Mouse (Mus musculus) stomach, postnatal 0 days (tissue): Measurements from ENCODE around the gene Brsk1. TPM values are rescaled to one million over a fixed set of nuclear protein-coding genes. Genes with fewer than 3 reads are reported as not detected.

Source experiments
- ATAC-seq: fragments of 200-750 bp; cut with Nextera tagmentation; 2 replicates; pipeline ENCODE4 v1.8.0; 2017; ENCODE audit not compliant: low FRiP score, low TSS enrichment
- DNase-seq: peaks from one replicate; pipeline ENCODE4 v3.0.0-alpha.2; 2016; ENCODE audit warnings: low spot score
- H3K27ac ChIP-seq: fragments of 300-500 bp; sonication (generic); replicated peaks from 2 replicates; pipeline ENCODE4 v1.5.1; 2014; ENCODE audit warnings: mild to moderate bottlenecking, control low read depth
- H3K27me3 ChIP-seq: fragments of 300-500 bp; sonication (generic); 2 replicates; pipeline ENCODE4 v1.6.1; 2014; ENCODE audit warnings: low read length; ENCODE audit not compliant: control insufficient read depth, insufficient read depth
- H3K36me3 ChIP-seq: fragments of 300-500 bp; sonication (generic); 2 replicates; pipeline ENCODE4 v1.6.1; 2014; ENCODE audit warnings: low read length, mixed read lengths; ENCODE audit not compliant: control insufficient read depth, insufficient read depth
- H3K4me1 ChIP-seq: fragments of 300-500 bp; sonication (generic); replicated peaks from 2 replicates; pipeline ENCODE4 v1.6.1; 2014; ENCODE audit warnings: antibody characterized with exemption; ENCODE audit not compliant: control insufficient read depth, insufficient read depth
- H3K4me2 ChIP-seq: fragments of 300-500 bp; sonication (generic); replicated peaks from 2 replicates; pipeline ENCODE4 v1.6.1; 2014; ENCODE audit warnings: low read depth, mild to moderate bottlenecking, control low read depth, moderate library complexity
- H3K4me3 ChIP-seq: fragments of 300-500 bp; sonication (generic); 2 replicates; pipeline ENCODE4 v1.5.1; 2014; ENCODE audit warnings: low read depth, low read length, control low read depth
- H3K9ac ChIP-seq: fragments of 300-500 bp; sonication (generic); 2 replicates; pipeline ENCODE4 v1.6.1; 2014; ENCODE audit warnings: mild to moderate bottlenecking, low read length, control low read depth, mixed read lengths
- H3K9me3 ChIP-seq: fragments of 300-500 bp; sonication (generic); 2 replicates; pipeline ENCODE4 v1.6.1; 2016; ENCODE audit warnings: low read length; ENCODE audit not compliant: control insufficient read depth
- CTCF ChIP-seq: IDR thresholded peaks from 2 replicates; pipeline ENCODE4 v1.5.1; 2016; ENCODE audit warnings: antibody characterized with exemption, low read depth, mild to moderate bottlenecking, moderate library complexity
- EP300 ChIP-seq: optimal IDR thresholded peaks from 2 replicates; pipeline ENCODE3; 2016; ENCODE audit warnings: antibody characterized with exemption
- WGBS: fragments of 180-500 bp; shearing (Covaris S2); extraction: QIAGEN DNeasy Blood & Tissue Kit; methylation state at CpG from one replicate; pipeline ENCODE4 v1.1.7; 2014; 5-methylcytosine and 5-hydroxymethylcytosine counted together
- polyA plus RNA-seq: library from polyadenylated mRNA; unstranded; fragments of >200 nt; fragmentation: Nextera tagmentation; extraction: Ambion mirVana; gene quantifications from 2 replicates; pipeline ENCODE4 v1.2.1, GENCODE M21; 2015

Gene Brsk1
- 0.36 and 0.42 TPM in 2 replicates for polyA plus RNA-seq

DNA sequence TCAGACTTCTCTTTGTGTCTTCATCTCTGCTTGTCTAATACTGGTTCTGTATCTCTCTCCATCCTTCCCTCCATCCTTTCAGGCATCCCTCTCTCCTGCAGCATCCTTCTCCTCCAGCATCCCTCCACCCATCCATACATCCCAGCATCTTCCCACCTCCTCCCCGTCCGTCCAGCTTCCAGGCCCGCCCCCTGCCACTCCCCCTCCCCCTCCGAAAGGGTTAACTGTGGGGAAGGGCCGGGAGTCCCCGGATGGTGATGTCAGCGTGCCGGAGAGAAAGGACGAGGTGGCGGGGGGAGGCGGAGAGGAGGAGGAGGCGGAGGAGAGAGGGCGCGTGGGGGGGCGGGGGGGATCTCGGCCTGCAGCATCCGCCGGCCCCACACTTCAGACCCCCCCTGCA lies at the start of gene Brsk1:
Gene Brsk1, plus strand, starts transcription at position 218 of the 400 bp plus-strand sequence.
- Histone ChIP-seq H3K4me2 (peak within 1 kb of the TSS; percentile 91), H3K27ac (peak within 1 kb of the TSS; percentile 88), H3K36me3 (peaks cover 3% of the 10 kb centered on the region; the same call in 1 of the 2 replicates), H3K9ac (peak within 1 kb of the TSS; percentile 91), H3K27me3 (no peaks in the 10 kb centered on the region), H3K4me1 (no peaks in the 10 kb centered on the region), H3K4me3 (peak within 1 kb of the TSS; percentile 70), H3K9me3 (no peaks in the 10 kb centered on the region)
- DNase-seq (peak; percentile 74), ATAC-seq (peak; percentile 58; the same call in 1 of the 2 replicates)
- TF ChIP-seq EP300 (no peak), CTCF (no peak)
- 0% methylated on average over 5 of the region's 18 CpGs for WGBS

DNA sequence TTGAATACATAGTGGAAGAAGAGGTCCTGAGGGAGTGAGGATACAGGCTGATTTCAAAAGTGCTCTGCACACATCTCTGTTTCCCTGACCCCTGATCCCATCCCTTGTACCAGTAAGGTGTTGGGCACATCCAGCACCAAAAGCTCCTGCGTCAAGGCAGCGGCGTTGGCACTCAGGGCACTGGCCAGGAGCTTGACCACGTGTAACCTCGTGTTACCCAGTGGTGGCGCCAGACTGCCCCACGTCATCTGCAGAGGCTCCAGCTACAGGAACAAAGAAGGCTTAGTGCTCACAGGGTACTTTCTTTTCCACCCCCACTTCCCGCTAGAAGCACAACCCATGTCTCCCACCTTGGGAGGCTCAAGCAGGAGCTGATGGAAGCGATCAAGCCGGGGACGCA lies 49.2 kb upstream of the Brsk1 start:
- H3K27me3 ChIP-seq, result no peaks in the 10 kb centered on the region
- H3K4me3 ChIP-seq, result no peak overlapping the region
- 78% methylated on average over 11 of the region's 11 CpGs for WGBS
- no peak overlapping the region for H3K4me2 ChIP-seq
- no peak overlapping the region for H3K9ac ChIP-seq
- TF ChIP-seq EP300, result no peak
- TF ChIP-seq CTCF, result peak; percentile 18; the same call in 1 of the 2 replicates
- H3K27ac ChIP-seq, result no peak overlapping the region
- H3K36me3 ChIP-seq, result peaks cover 32% of the 10 kb centered on the region
- 0 out of 2 replicates have a peak, but pooled peaks have one; percentile 10 for ATAC-seq
- DNase-seq, result no peak
- H3K9me3 ChIP-seq, result no peaks in the 10 kb centered on the region
- no peaks in the 10 kb centered on the region for H3K4me1 ChIP-seq

DNA sequence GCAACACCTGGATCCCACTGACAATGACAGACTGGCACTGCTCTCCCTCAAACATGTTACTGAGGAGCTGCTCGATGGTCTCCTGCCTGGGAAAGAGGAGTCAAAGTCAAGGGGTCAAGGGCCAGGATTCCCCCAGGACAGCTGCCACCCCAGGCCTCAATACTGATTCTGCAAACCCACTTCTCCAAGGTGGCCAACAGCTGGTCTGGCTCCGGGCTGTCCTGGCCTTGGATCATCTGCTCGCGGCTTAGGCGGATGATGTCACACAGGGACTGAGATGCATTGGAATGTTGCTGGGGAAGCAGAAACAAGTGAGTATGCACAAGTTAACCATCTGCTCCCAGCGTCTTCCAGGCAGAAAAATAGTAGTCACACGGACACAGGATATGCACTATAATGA lies 48.4 kb upstream of the Brsk1 start:
- Histone ChIP-seq H3K4me3 (no peak overlapping the region), H3K9ac (no peak overlapping the region), H3K36me3 (peaks cover 35% of the 10 kb centered on the region), H3K4me2 (no peak overlapping the region), H3K4me1 (no peaks in the 10 kb centered on the region), H3K9me3 (no peaks in the 10 kb centered on the region), H3K27ac (no peak overlapping the region), H3K27me3 (no peaks in the 10 kb centered on the region)
- ATAC-seq, result no peak
- TF ChIP-seq CTCF, result no peak
- no peak for TF ChIP-seq EP300
- no peak for DNase-seq
- 63% methylated on average over 7 of the region's 7 CpGs for WGBS

DNA sequence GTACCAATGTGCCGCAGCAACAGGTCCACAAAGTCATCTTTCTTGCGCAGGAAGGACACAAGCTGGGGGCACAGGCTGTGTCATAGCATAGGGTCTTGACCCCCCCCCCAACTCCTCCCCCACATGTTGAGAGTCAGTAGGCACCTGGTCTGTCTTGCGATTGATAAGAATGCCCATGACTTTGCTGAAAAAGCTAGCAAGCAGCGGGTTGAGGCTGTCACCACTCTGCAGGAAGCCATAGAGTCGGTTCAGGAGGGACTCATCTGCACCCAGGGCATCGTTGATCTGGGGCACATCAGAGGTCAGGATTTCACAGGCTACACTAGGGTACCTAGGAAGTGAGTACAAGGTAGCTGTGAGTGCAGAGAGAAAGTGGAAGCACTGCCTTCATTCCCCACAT lies 47.2 kb upstream of the Brsk1 start:
- Histone ChIP-seq H3K27ac (no peak overlapping the region), H3K27me3 (no peaks in the 10 kb centered on the region), H3K9me3 (no peaks in the 10 kb centered on the region), H3K4me1 (no peaks in the 10 kb centered on the region), H3K9ac (no peak overlapping the region), H3K36me3 (peaks cover 35% of the 10 kb centered on the region), H3K4me2 (no peak overlapping the region), H3K4me3 (no peak overlapping the region)
- WGBS, result 96% methylated on average over 6 of the region's 6 CpGs
- ATAC-seq (no peak), DNase-seq (no peak)
- TF ChIP-seq CTCF (no peak), EP300 (no peak)

DNA sequence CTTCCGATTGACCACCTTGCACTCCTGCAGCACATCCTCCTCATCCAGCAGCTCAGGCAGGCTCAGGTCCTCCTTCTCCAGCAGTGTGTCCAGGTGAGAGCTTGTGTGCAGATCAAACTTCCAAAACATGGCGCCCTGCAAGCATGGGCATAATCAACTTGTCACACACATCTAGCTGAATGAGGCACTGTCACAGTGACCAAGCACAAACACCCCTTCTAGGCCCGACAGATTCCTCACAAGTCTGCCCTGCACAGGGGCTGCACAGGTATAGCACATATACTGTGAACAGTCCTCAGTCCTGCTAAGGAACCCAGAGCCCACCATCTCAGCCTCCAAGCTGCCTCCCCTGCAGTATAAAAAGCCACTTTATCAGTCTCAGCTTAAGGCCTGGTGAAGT lies 43.6 kb upstream of the Brsk1 start:
- peaks cover 15% of the 10 kb centered on the region; the same call in 1 of the 2 replicates for H3K36me3 ChIP-seq
- no peaks in the 10 kb centered on the region for H3K9me3 ChIP-seq
- no peaks in the 10 kb centered on the region for H3K4me1 ChIP-seq
- TF ChIP-seq CTCF, result no peak
- TF ChIP-seq EP300, result no peak
- no peak overlapping the region for H3K4me3 ChIP-seq
- no peak overlapping the region for H3K4me2 ChIP-seq
- DNase-seq, result no peak
- WGBS, result 76% methylated on average over 3 of the region's 3 CpGs
- H3K27me3 ChIP-seq, result no peaks in the 10 kb centered on the region
- no peak overlapping the region for H3K27ac ChIP-seq
- peak; percentile 30; the same call in 1 of the 2 replicates for ATAC-seq
- H3K9ac ChIP-seq, result no peak overlapping the region

DNA sequence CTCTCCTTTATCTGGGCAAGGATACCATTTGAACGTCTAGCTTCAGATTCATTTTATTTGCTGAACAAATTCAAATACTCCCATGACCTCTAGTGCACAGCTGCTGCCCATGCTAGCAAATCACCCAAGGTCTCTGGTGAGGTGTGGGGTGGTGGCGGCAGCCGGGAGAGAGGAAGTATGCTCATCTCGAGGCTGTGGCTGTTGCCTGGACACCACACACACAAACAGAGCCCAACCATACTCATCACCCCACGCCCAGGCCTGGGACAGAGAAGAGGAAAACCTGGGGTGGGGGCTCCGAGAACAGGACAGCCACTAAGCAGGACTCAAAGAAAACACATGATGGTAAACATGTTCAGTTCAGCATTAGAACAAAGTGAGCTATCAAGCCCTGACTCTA lies 43.1 kb upstream of the Brsk1 start:
- 37% methylated on average over 6 of the region's 6 CpGs for WGBS
- Histone ChIP-seq H3K9ac (no peak overlapping the region), H3K4me3 (no peak overlapping the region), H3K36me3 (peaks cover 11% of the 10 kb centered on the region; the same call in 1 of the 2 replicates), H3K27ac (no peak overlapping the region; the same call in 1 of the 2 replicates), H3K27me3 (no peaks in the 10 kb centered on the region), H3K4me1 (no peaks in the 10 kb centered on the region), H3K4me2 (no peak overlapping the region), H3K9me3 (no peaks in the 10 kb centered on the region)
- ATAC-seq, result peak; percentile 92
- no peak for TF ChIP-seq EP300
- no peak for TF ChIP-seq CTCF
- peak; percentile 52 for DNase-seq
